Mouse (Mus musculus): ENCODE measurements around the gene Snn.

DNA sequence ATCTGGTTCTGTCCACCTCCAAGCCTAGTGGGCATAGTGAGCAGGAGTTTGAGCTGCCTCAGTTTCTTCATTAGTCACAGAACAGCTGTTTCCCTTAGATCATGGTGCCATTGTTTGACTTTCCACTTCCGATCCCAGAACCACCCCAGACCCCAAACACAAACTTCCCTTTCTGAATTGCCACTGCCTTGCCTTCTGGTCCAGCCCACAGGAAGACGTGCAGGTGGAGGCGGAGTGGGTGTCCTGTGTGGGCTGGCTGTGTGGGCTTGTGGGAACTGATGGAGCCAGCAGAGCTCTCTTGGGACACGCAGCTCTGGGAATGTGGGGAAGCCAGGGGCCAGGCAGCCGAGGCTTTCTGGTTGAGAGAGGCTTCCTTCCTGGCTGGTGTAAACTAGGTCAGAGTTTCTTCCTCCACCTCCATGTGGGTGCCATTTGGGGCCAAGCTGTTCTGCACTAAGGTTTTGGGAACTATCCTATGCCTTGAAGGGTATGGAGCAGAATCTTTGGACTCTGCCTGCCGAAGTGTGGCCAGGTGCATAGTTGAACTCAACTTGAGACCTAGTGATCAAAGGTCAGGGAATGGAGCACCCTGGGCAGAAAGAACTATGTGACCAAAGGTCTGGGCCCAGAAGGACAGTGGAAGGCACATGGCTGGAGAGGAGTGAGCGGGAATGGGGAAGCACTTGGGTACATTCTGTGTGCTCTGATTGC lies 9.1 kb downstream of the Snn start:
- TF ChIP-seq CTCF (IDR thresholded peaks at IDR 0.05; ENCODE audit: low read depth, low read length) (no peak), GATA1 (IDR thresholded peaks at IDR 0.05; ENCODE audit: borderline replicate concordance, low read length) (no peak), POLR2AphosphoS5 (IDR thresholded peaks at IDR 0.05; ENCODE audit: insufficient replicate concordance, low read depth, low read length) (no peak), TAL1 (conservative IDR thresholded peaks at IDR 0.05; ENCODE audit: low read depth, low read length) (no peak)
